Mouse (Mus musculus) bone marrow, adult 2 months (tissue): ENCODE data around the gene Abhd12.

Experiments used
- CTCF ChIP-seq: fragments of 200-500 bp; IDR thresholded peaks from 2 replicates; pipeline ENCODE4 v1.5.1; 2011; ENCODE audit warnings: low read length, control low read depth; ENCODE audit not compliant: control insufficient read depth, insufficient read depth
- POLR2A ChIP-seq: fragments of 200-500 bp; IDR thresholded peaks from 2 replicates; pipeline ENCODE4 v1.6.1; 2011; ENCODE audit warnings: low read depth, mild to moderate bottlenecking, control low read depth, low read length, borderline replicate concordance; ENCODE audit not compliant: control insufficient read depth

- TF ChIP-seq CTCF = no peak
- TF ChIP-seq POLR2A = no peak
Observed at GRCm38 (mm10) chr2:150828654-150829053, 75.9 kb downstream of the Abhd12 start.
